Mouse (Mus musculus) activated CD4-positive, CD25-positive, alpha-beta regulatory T cell, adult 4 months (primary cell): ENCODE results near the gene Mmp11. TPM values are rescaled to one million over a fixed set of nuclear protein-coding genes. Genes with fewer than 3 reads are reported as not detected.
A peak's percentile ranks its signal among the peaks of the same experiment; 100 is the strongest.
"Not testable (repeated sequence)": the region's sequence is repeated elsewhere in the genome, so short reads cannot be mapped to it uniquely, and the experiment has no call there.

Experiments
- ATAC-seq: one replicate; pipeline ENCODE4 v1.8.0; 2017
- polyA plus RNA-seq, 2 experiments: library from polyadenylated mRNA; unstranded; fragments of 100-300 nt; shearing (Covaris generic); gene quantifications; one replicate each; pipeline ENCODE4 v1.2.1; 2017

The Mmp11 gene
- polyA plus RNA-seq, 2 experiments from 2014 or later = 2.5 to 9.1 TPM

- no peak for ATAC-seq
Measured at GRCm38 (mm10) chr10:75896208-75896607, 40.1 kb downstream of the Mmp11 start.

- ATAC-seq = no peak
Measured at GRCm38 (mm10) chr10:75895730-75896129, 40.6 kb downstream of the Mmp11 start.

GRCm38 (mm10) chr10:75894601-75895000 is 41.7 kb downstream of the Mmp11 start:
- no peak for ATAC-seq

GRCm38 (mm10) chr10:75893089-75893750 is 43.1 kb downstream of the Mmp11 start, which contains the start of gene Derl3:
Derl3 (plus strand) TSS chr10:75893413.
- ATAC-seq = peak; percentile 98

- no peak for ATAC-seq
Measured at GRCm38 (mm10) chr10:75889406-75890153, 46.7 kb downstream of the Mmp11 start.

GRCm38 (mm10) chr10:75887504-75887903 is 48.8 kb downstream of the Mmp11 start:
- not testable (repeated sequence) for ATAC-seq

- ATAC-seq = no peak
Measured at GRCm38 (mm10) chr10:75884742-75885141, 51.6 kb downstream of the Mmp11 start.

GRCm38 (mm10) chr10:75883232-75883552 is 53.1 kb downstream of the Mmp11 start:
- no peak for ATAC-seq

- ATAC-seq = no peak
Measured at GRCm38 (mm10) chr10:75882433-75883231, 53.7 kb downstream of the Mmp11 start.

GRCm38 (mm10) chr10:75881578-75882432 is 54.5 kb downstream of the Mmp11 start:
- ATAC-seq = no peak

- ATAC-seq = no peak
Measured at GRCm38 (mm10) chr10:75880771-75881577, 55.3 kb downstream of the Mmp11 start.

GRCm38 (mm10) chr10:75880351-75880750 is 55.9 kb downstream of the Mmp11 start:
- no peak for ATAC-seq

- ATAC-seq = no peak
Measured at GRCm38 (mm10) chr10:75878836-75879235, 57.5 kb downstream of the Mmp11 start.

GRCm38 (mm10) chr10:75873543-75874170 is 62.6 kb downstream of the Mmp11 start:
- no peak for ATAC-seq

Other genes starting within 250 kb of the Mmp11 start
- 10 to 100 TPM; 22.0 to 22.3 TPM for gene Cabin1, start 172.2 kb downstream of the Mmp11 start, polyA plus RNA-seq
- gene Ddt, start 163.1 kb downstream of the Mmp11 start, polyA plus RNA-seq = 100 to 1,000 TPM in 1 of 2 experiments, 10 to 100 TPM in 1; 78.9 to 104 TPM
- not detected for gene Gm20441, start 155.5 kb downstream of the Mmp11 start, polyA plus RNA-seq
- gene Gstt3, start 155.1 kb downstream of the Mmp11 start, polyA plus RNA-seq = 1 to 10 TPM; 3.3 to 6.1 TPM
- 1 to 10 TPM in 1 of 2 experiments, not detected in 1; 1.2 TPM for gene Gstt1, start 137.9 kb downstream of the Mmp11 start, polyA plus RNA-seq
- gene Gstt4, start 114.0 kb downstream of the Mmp11 start, polyA plus RNA-seq = under 1 TPM in 1 of 2 experiments, not detected in 1; 0.48 TPM
- gene Gstt2, start 99.1 kb downstream of the Mmp11 start, polyA plus RNA-seq = 10 to 100 TPM; 58.5 to 64.1 TPM
- 100 to 1,000 TPM; 464 to 561 TPM for gene Mif, start 76.3 kb downstream of the Mmp11 start, polyA plus RNA-seq
- gene Derl3, start 43.1 kb downstream of the Mmp11 start, polyA plus RNA-seq = 1 to 10 TPM in 1 of 2 experiments, under 1 TPM in 1; 0.85 to 2.7 TPM
- 100 to 1,000 TPM in 1 of 2 experiments, 10 to 100 TPM in 1; 75.0 to 127 TPM for gene Smarcb1, start 14.9 kb downstream of the Mmp11 start, polyA plus RNA-seq
- gene Chchd10, start 3.4 kb downstream of the Mmp11 start, polyA plus RNA-seq = 10 to 100 TPM; 13.1 to 20.1 TPM
- gene Gm867, start 4.2 kb upstream of the Mmp11 start, polyA plus RNA-seq = not detected
- 1 to 10 TPM in 1 of 2 experiments, not detected in 1; 3.5 TPM for gene Vpreb3, start 6.6 kb upstream of the Mmp11 start, polyA plus RNA-seq
- under 1 TPM; 0.27 to 0.41 TPM for gene Gm5134, start 18.0 kb upstream of the Mmp11 start, polyA plus RNA-seq
- 10 to 100 TPM; 11.4 to 11.5 TPM for gene Zfp280b, start 96.2 kb upstream of the Mmp11 start, polyA plus RNA-seq
- gene Slc5a4b, start 174.5 kb upstream of the Mmp11 start, polyA plus RNA-seq = not detected
- not detected for gene Slc5a4a, start 211.0 kb upstream of the Mmp11 start, polyA plus RNA-seq